Mouse (Mus musculus) heart, adult 9 months (tissue): ENCODE results near the gene Acacb.

Experiments used
- DNase-seq, 2 experiments: peaks; one replicate each; pipeline ENCODE4 v3.0.0; 2022; ENCODE audit warnings: low spot score in 2 of 2

The Acacb gene

GRCm38 (mm10) chr5:114268646-114269045 lies 122.3 kb downstream of the Acacb start:
- DNase-seq: no peak

- no peak for DNase-seq
Measured at GRCm38 (mm10) chr5:114269499-114269898, 123.2 kb downstream of the Acacb start.

- DNase-seq: no peak
Measured at GRCm38 (mm10) chr5:114269984-114270383, 123.6 kb downstream of the Acacb start.

- no peak for DNase-seq
Measured at GRCm38 (mm10) chr5:114273693-114274402, 127.5 kb downstream of the Acacb start, which contains the start of gene Foxn4. Gene Foxn4 (minus strand): TSS chr5:114273807.

GRCm38 (mm10) chr5:114275339-114275738 lies 129.0 kb downstream of the Acacb start:
- DNase-seq: no peak

GRCm38 (mm10) chr5:114275991-114276390 lies 129.7 kb downstream of the Acacb start:
- no peak for DNase-seq

- no peak for DNase-seq
Measured at GRCm38 (mm10) chr5:114279382-114280143, 133.2 kb downstream of the Acacb start.

- no peak for DNase-seq
Measured at GRCm38 (mm10) chr5:114282346-114282745, 136.0 kb downstream of the Acacb start.

- no peak for DNase-seq
Measured at GRCm38 (mm10) chr5:114284604-114285397, 138.5 kb downstream of the Acacb start.

GRCm38 (mm10) chr5:114285398-114285700 lies 139.0 kb downstream of the Acacb start:
- no peak for DNase-seq

- no peak for DNase-seq
Measured at GRCm38 (mm10) chr5:114286102-114286501, 139.8 kb downstream of the Acacb start.

GRCm38 (mm10) chr5:114286872-114287571 lies 140.7 kb downstream of the Acacb start:
- DNase-seq: no peak

- DNase-seq: no peak
Measured at GRCm38 (mm10) chr5:114288396-114288795, 142.1 kb downstream of the Acacb start.

GRCm38 (mm10) chr5:114288874-114289273 lies 142.5 kb downstream of the Acacb start, which contains the start of gene Myo1h:
Gene Myo1h (plus strand): TSS chr5:114289166.
- no peak for DNase-seq

- DNase-seq: no peak
Measured at GRCm38 (mm10) chr5:114290004-114290403, 143.7 kb downstream of the Acacb start.

GRCm38 (mm10) chr5:114296693-114297631 lies 150.6 kb downstream of the Acacb start:
- peak; percentile 45 to 51 for DNase-seq

GRCm38 (mm10) chr5:114298212-114298894 lies 152.0 kb downstream of the Acacb start:
- DNase-seq: no peak

GRCm38 (mm10) chr5:114299156-114299855 lies 153.0 kb downstream of the Acacb start:
- DNase-seq: no peak

- no peak for DNase-seq
Measured at GRCm38 (mm10) chr5:114299883-114300610, 153.7 kb downstream of the Acacb start.
